Mouse (Mus musculus) heart, postnatal 0 days (tissue): ENCODE measurements at regions not wholly inside any gene's neighbourhood (a gene's known extent, or its start where the extent isn't known, plus 50 kb on each side); places are given as distances from the start of the nearest gene placed in this dataset.

ENCODE experiments used
- CTCF ChIP-seq: IDR thresholded peaks from 2 replicates; pipeline ENCODE4 v1.5.1; 2016; ENCODE audit warnings: antibody characterized with exemption, control low read depth, low read depth
- EP300 ChIP-seq: IDR thresholded peaks from 2 replicates; pipeline ENCODE4 v1.6.1; 2016; ENCODE audit warnings: antibody characterized with exemption, low read depth

GRCm38 (mm10) chr11:82521383-82521782, 132.7 kb downstream of the Tmem132e start:
- TF ChIP-seq CTCF (no peak), EP300 (no peak)
